Mouse (Mus musculus): Measurements from ENCODE around the gene Ispd. TPM values are rescaled to one million over a fixed set of nuclear protein-coding genes. Genes with fewer than 3 reads are reported as not detected.

Gene Ispd
- polyA plus RNA-seq, 1 experiment = 4.8 TPM

DNA sequence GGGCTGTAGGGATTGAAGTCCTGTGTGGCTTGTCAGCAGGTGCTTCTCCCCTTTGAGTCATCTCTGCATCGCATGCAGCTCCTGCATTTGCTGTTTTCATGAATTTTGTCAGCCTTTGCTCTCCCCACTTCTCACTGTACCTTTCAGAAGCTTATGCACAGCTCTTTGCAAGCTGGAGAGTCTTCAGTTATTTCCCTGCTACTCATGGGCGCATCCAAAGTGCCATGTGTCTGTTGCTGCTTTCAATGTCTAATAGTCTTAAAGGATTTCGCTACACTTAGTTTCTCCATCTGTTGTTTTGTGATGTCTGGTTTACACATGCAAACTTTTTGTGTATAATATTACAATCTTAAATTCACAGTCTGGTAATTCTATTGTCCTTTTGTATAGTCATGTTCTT is 74.8 kb downstream of the Ispd start:
- H3K4me1 ChIP-seq (ENCODE audit: control insufficient read depth, insufficient read depth, low read length) = no peaks in the 10 kb centered on the region
- TF ChIP-seq CTCF (IDR thresholded peaks at IDR 0.05; ENCODE audit: extremely low read depth, insufficient read depth, low read length) = no peak
- TF ChIP-seq POLR2A (IDR thresholded peaks at IDR 0.05; ENCODE audit: extremely low read depth, insufficient read depth, low read length) = no peak
- no peak overlapping the region for H3K27ac ChIP-seq (ENCODE audit: insufficient read depth, low read length)
- H3K4me3 ChIP-seq (ENCODE audit: insufficient read depth, low read length) = no peak overlapping the region

- Histone ChIP-seq H3K4me1 (ENCODE audit: control insufficient read depth, insufficient read depth, low read length) (no peaks in the 10 kb centered on the region), H3K27ac (ENCODE audit: insufficient read depth, low read length) (no peak overlapping the region), H3K4me3 (ENCODE audit: insufficient read depth, low read length) (no peak overlapping the region)
- no peak for TF ChIP-seq POLR2A (IDR thresholded peaks at IDR 0.05; ENCODE audit: extremely low read depth, insufficient read depth, low read length)
- TF ChIP-seq CTCF (IDR thresholded peaks at IDR 0.05; ENCODE audit: extremely low read depth, insufficient read depth, low read length) = no peak
Measured at GRCm38 (mm10) chr12:36457726-36458125, 76.5 kb downstream of the Ispd start.

DNA sequence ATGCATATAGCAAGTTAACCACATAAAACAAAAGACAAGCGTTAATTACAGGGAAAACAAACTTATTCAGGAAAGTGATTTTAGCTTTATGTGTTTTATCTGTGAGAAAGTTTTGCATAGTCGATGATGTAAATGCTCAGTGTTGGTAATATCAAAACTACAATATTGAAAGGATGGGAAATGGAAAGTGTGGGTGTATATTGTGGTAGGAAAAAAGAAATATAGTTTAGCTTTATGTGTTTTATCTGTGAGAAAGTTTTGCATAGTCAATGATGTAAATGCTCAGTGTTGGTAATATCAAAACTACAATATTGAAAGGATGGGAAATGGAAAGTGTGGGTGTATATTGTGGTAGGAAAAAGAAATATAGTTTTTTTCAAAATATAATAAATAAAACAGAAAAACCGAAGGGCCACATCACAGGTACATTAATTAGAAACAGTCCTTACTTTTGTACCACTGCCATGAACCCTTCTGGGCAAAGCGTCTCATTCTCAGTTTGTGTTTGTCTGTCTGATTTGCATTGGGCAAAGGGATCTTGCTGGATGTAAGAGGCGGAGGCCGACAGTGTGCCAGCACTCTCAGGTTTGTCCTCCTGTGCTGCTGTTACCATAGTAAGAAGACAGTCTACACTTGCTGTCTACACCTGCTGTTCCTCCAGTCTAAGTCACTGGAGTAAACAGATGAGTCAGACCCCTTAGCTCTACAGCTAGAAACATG is 87.2 kb downstream of the Ispd start:
- TF ChIP-seq POLR2A (IDR thresholded peaks at IDR 0.05; ENCODE audit: extremely low read depth, insufficient read depth, low read length) (no peak), CTCF (IDR thresholded peaks at IDR 0.05; ENCODE audit: extremely low read depth, insufficient read depth, low read length) (no peak)
- Histone ChIP-seq H3K27ac (ENCODE audit: insufficient read depth, low read length) (no peak overlapping the region), H3K4me3 (ENCODE audit: insufficient read depth, low read length) (no peak overlapping the region), H3K4me1 (ENCODE audit: control insufficient read depth, insufficient read depth, low read length) (no peaks in the 10 kb centered on the region)

- no peak overlapping the region for H3K27ac ChIP-seq (ENCODE audit: insufficient read depth, low read length)
- TF ChIP-seq CTCF (IDR thresholded peaks at IDR 0.05; ENCODE audit: extremely low read depth, insufficient read depth, low read length) (no peak), POLR2A (IDR thresholded peaks at IDR 0.05; ENCODE audit: extremely low read depth, insufficient read depth, low read length) (no peak)
- H3K4me1 ChIP-seq (ENCODE audit: control insufficient read depth, insufficient read depth, low read length) = no peaks in the 10 kb centered on the region
- no peak overlapping the region for H3K4me3 ChIP-seq (ENCODE audit: insufficient read depth, low read length)
Measured at GRCm38 (mm10) chr12:36471411-36471810, 90.2 kb downstream of the Ispd start.

GRCm38 (mm10) chr12:36474171-36474570 is 92.9 kb downstream of the Ispd start:
- Histone ChIP-seq H3K4me1 (ENCODE audit: control insufficient read depth, insufficient read depth, low read length) (no peaks in the 10 kb centered on the region), H3K4me3 (ENCODE audit: insufficient read depth, low read length) (no peak overlapping the region), H3K27ac (ENCODE audit: insufficient read depth, low read length) (no peak overlapping the region)
- TF ChIP-seq CTCF (IDR thresholded peaks at IDR 0.05; ENCODE audit: extremely low read depth, insufficient read depth, low read length) = no peak
- TF ChIP-seq POLR2A (IDR thresholded peaks at IDR 0.05; ENCODE audit: extremely low read depth, insufficient read depth, low read length) = no peak

GRCm38 (mm10) chr12:36475269-36475668 is 94.0 kb downstream of the Ispd start:
- Histone ChIP-seq H3K4me1 (ENCODE audit: control insufficient read depth, insufficient read depth, low read length) (no peaks in the 10 kb centered on the region), H3K4me3 (ENCODE audit: insufficient read depth, low read length) (no peak overlapping the region), H3K27ac (ENCODE audit: insufficient read depth, low read length) (no peak overlapping the region)
- TF ChIP-seq CTCF (IDR thresholded peaks at IDR 0.05; ENCODE audit: extremely low read depth, insufficient read depth, low read length) = no peak
- TF ChIP-seq POLR2A (IDR thresholded peaks at IDR 0.05; ENCODE audit: extremely low read depth, insufficient read depth, low read length) = no peak

GRCm38 (mm10) chr12:36476476-36476875 is 95.2 kb downstream of the Ispd start:
- H3K27ac ChIP-seq (ENCODE audit: insufficient read depth, low read length) = no peak overlapping the region
- H3K4me1 ChIP-seq (ENCODE audit: control insufficient read depth, insufficient read depth, low read length) = no peaks in the 10 kb centered on the region
- no peak overlapping the region for H3K4me3 ChIP-seq (ENCODE audit: insufficient read depth, low read length)
- TF ChIP-seq POLR2A (IDR thresholded peaks at IDR 0.05; ENCODE audit: extremely low read depth, insufficient read depth, low read length) = no peak
- no peak for TF ChIP-seq CTCF (IDR thresholded peaks at IDR 0.05; ENCODE audit: extremely low read depth, insufficient read depth, low read length)

GRCm38 (mm10) chr12:36477501-36477900 is 96.3 kb downstream of the Ispd start:
- Histone ChIP-seq H3K4me1 (ENCODE audit: control insufficient read depth, insufficient read depth, low read length) (no peaks in the 10 kb centered on the region), H3K4me3 (ENCODE audit: insufficient read depth, low read length) (no peak overlapping the region), H3K27ac (ENCODE audit: insufficient read depth, low read length) (no peak overlapping the region)
- TF ChIP-seq POLR2A (IDR thresholded peaks at IDR 0.05; ENCODE audit: extremely low read depth, insufficient read depth, low read length) (no peak), CTCF (IDR thresholded peaks at IDR 0.05; ENCODE audit: extremely low read depth, insufficient read depth, low read length) (no peak)

DNA sequence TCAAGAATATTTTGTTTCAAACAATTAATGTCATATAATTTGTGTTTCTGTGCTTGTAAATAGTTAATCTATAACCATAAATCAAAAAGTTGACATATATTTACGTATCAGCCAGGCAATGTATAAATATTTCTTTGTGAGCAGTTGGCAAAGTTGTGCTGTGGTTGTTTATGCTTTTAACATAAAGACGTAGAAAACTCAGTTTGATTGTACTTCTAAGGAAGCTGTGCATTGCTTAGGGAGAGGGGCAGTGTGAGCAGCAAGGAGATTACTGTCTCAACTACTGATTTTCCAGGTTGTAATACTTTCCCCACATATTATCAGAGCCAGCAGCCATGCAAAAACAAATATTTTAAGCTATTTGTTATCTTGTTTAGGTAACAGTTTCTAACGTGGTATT is 96.7 kb downstream of the Ispd start:
- Histone ChIP-seq H3K4me3 (ENCODE audit: insufficient read depth, low read length) (no peak overlapping the region), H3K27ac (ENCODE audit: insufficient read depth, low read length) (no peak overlapping the region), H3K4me1 (ENCODE audit: control insufficient read depth, insufficient read depth, low read length) (no peaks in the 10 kb centered on the region)
- TF ChIP-seq POLR2A (IDR thresholded peaks at IDR 0.05; ENCODE audit: extremely low read depth, insufficient read depth, low read length) (no peak), CTCF (IDR thresholded peaks at IDR 0.05; ENCODE audit: extremely low read depth, insufficient read depth, low read length) (no peak)

DNA sequence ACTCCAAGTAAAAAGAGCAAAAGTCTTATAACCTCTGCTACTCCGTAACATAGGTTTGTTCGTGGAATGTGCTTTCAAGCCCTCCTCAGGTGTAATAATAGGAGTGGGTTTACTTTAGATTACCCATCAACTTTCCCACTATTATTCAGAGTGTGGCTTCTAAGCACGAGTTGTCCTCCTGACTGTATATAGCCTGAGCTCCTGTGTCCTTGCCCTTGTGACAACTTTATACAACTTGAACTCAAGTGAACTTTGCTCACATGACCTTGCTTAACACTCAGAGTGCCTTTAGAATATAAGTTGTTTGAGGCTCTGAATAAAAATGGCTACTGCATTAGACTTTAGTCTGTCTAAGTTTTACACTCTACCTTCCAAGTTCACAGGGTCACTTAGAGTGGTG is 100.5 kb downstream of the Ispd start:
- no peak overlapping the region for H3K27ac ChIP-seq (ENCODE audit: insufficient read depth, low read length)
- no peak overlapping the region for H3K4me3 ChIP-seq (ENCODE audit: insufficient read depth, low read length)
- no peaks in the 10 kb centered on the region for H3K4me1 ChIP-seq (ENCODE audit: control insufficient read depth, insufficient read depth, low read length)
- no peak for TF ChIP-seq POLR2A (IDR thresholded peaks at IDR 0.05; ENCODE audit: extremely low read depth, insufficient read depth, low read length)
- no peak for TF ChIP-seq CTCF (IDR thresholded peaks at IDR 0.05; ENCODE audit: extremely low read depth, insufficient read depth, low read length)
